In genomic region chr2:30106364-30106763, GRCm38 (mm10) we compare ENCODE assay signal across 9 mouse cellular contexts. TPM values are rescaled to one million over a fixed set of nuclear protein-coding genes. Genes with fewer than 3 reads are reported as not detected.
DNase-seq lines count a peak whose midpoint lies in the region; ATAC-seq lines count a peak whose summit lies in the region.
"Had no signal": no experiment of that assay in that cellular context is flagged by ENCODE, and none has a peak within 500 bp of the region (broad histone marks: within the 10 kb centered on the region; RNA-seq: fewer than 3 reads in every experiment).

No protein-coding gene starts in this region.

- H3K36me3 ChIP-seq in forebrain, embryonic 10.5 days (replicated peaks), result peaks cover 81% of the 10 kb centered on the region
- peaks cover 30% of the 10 kb centered on the region for H3K36me3 ChIP-seq in forebrain, embryonic 16.5 days (ENCODE audit: control insufficient read depth, insufficient read depth)
- H3K36me3 ChIP-seq in midbrain, embryonic 10.5 days, result peaks cover 88% of the 10 kb centered on the region
- peaks cover 84% of the 10 kb centered on the region for H3K36me3 ChIP-seq in midbrain, embryonic 15.5 days (replicated peaks)

- no peaks in the 10 kb centered on the region for H3K27me3 ChIP-seq in forebrain, embryonic 10.5 days (ENCODE audit: poor library complexity, severe bottlenecking)
- H3K27me3 ChIP-seq in forebrain, embryonic 16.5 days (replicated peaks; ENCODE audit: control insufficient read depth, insufficient read depth, low read length), result no peaks in the 10 kb centered on the region
- H3K27me3 ChIP-seq in midbrain, embryonic 10.5 days (ENCODE audit: low read depth, poor library complexity, severe bottlenecking), result no peaks in the 10 kb centered on the region
- H3K27me3 ChIP-seq in midbrain, embryonic 15.5 days (replicated peaks), result no peaks in the 10 kb centered on the region
- H3K27me3 ChIP-seq: limb, embryonic 13.5 days had no signal

- ATAC-seq in forebrain, embryonic 16.5 days, result no peak
- no peak for ATAC-seq in midbrain, embryonic 15.5 days (replicated peaks)

- H3K9ac ChIP-seq in forebrain, embryonic 16.5 days (replicated peaks; ENCODE audit: low read depth, low read length), result no peak overlapping the region
- no peak overlapping the region for H3K9ac ChIP-seq in midbrain, embryonic 15.5 days
- H3K9ac ChIP-seq: limb, embryonic 13.5 days had no signal

- no peak overlapping the region for H3K27ac ChIP-seq in forebrain, embryonic 10.5 days
- H3K27ac ChIP-seq in forebrain, embryonic 16.5 days (ENCODE audit: low read length), result no peak overlapping the region
- no peak overlapping the region for H3K27ac ChIP-seq in midbrain, embryonic 10.5 days (replicated peaks)
- no peak overlapping the region for H3K27ac ChIP-seq in midbrain, embryonic 15.5 days
- H3K27ac ChIP-seq: limb, embryonic 13.5 days had no signal

- no peak overlapping the region for H3K4me2 ChIP-seq in forebrain, embryonic 16.5 days (ENCODE audit: low read length)
- H3K4me2 ChIP-seq in midbrain, embryonic 15.5 days, result no peak overlapping the region
- H3K4me2 ChIP-seq: limb, embryonic 13.5 days had no signal

- peak; percentile 54 for DNase-seq in forebrain, embryonic 10.5 days (ENCODE audit: extremely low spot score, low spot score)
- DNase-seq in midbrain, embryonic 10.5 days (ENCODE audit: low spot score), result peak; percentile 44
- peak; percentile 80 for DNase-seq in ZHBTc4 (ENCODE audit: low read depth, low spot score)
- DNase-seq in forelimb bud, embryonic 11.5 days (ENCODE audit: low read depth, low spot score), result peak; percentile 31
- DNase-seq in lung, postnatal 10 days, result peak; percentile 64
- peak; percentile 75 for DNase-seq in thymus, postnatal 14 days

- H3K4me3 ChIP-seq in forebrain, embryonic 10.5 days, result no peak overlapping the region
- H3K4me3 ChIP-seq in forebrain, embryonic 16.5 days (replicated peaks; ENCODE audit: low read length), result no peak overlapping the region
- H3K4me3 ChIP-seq in midbrain, embryonic 10.5 days, result no peak overlapping the region
- no peak overlapping the region for H3K4me3 ChIP-seq in midbrain, embryonic 15.5 days
- H3K4me3 ChIP-seq: limb, embryonic 13.5 days had no signal

- no peaks in the 10 kb centered on the region for H3K4me1 ChIP-seq in forebrain, embryonic 10.5 days
- H3K4me1 ChIP-seq in forebrain, embryonic 16.5 days (replicated peaks; ENCODE audit: control insufficient read depth, insufficient read depth, low read length), result no peaks in the 10 kb centered on the region
- H3K4me1 ChIP-seq in midbrain, embryonic 10.5 days, result no peaks in the 10 kb centered on the region
- H3K4me1 ChIP-seq in midbrain, embryonic 15.5 days, result no peaks in the 10 kb centered on the region
- H3K4me1 ChIP-seq: limb, embryonic 13.5 days had no signal

- H3K9me3 ChIP-seq in forebrain, embryonic 10.5 days, result no peaks in the 10 kb centered on the region
- no peaks in the 10 kb centered on the region for H3K9me3 ChIP-seq in forebrain, embryonic 16.5 days (ENCODE audit: control insufficient read depth, low read length)
- H3K9me3 ChIP-seq in midbrain, embryonic 10.5 days (replicated peaks), result no peaks in the 10 kb centered on the region
- H3K9me3 ChIP-seq in midbrain, embryonic 15.5 days, result no peaks in the 10 kb centered on the region
- H3K9me3 ChIP-seq: limb, embryonic 13.5 days had no signal

RNA-seq across cellular contexts. Expression of gene Zdhhc12, which starts 12.9 kb away (rescaled TPM):
- polyA plus RNA-seq in forebrain, embryonic 10.5 days (2016; fragmentation: Nextera tagmentation; extraction: Ambion mirVana), result 34.2 and 35.4 TPM in 2 replicates
- polyA plus RNA-seq in forebrain, embryonic 16.5 days (2015; fragmentation: Nextera tagmentation; extraction: Ambion mirVana), result 17.8 and 19.0 TPM in 2 replicates
- 36.8 and 41.9 TPM in 2 replicates for polyA plus RNA-seq in midbrain, embryonic 10.5 days (2016; fragmentation: Nextera tagmentation; extraction: Ambion mirVana)
- 20.5 and 21.0 TPM in 2 replicates for polyA plus RNA-seq in midbrain, embryonic 15.5 days (2015; fragmentation: Nextera tagmentation; extraction: Ambion mirVana)

RNA-seq across cellular contexts. Expression of gene Zer1, which starts 18.0 kb away (rescaled TPM):
- 6.3 and 6.6 TPM in 2 replicates for polyA plus RNA-seq in forebrain, embryonic 10.5 days (2016; fragmentation: Nextera tagmentation; extraction: Ambion mirVana)
- polyA plus RNA-seq in forebrain, embryonic 16.5 days (2015; fragmentation: Nextera tagmentation; extraction: Ambion mirVana), result 10.9 and 16.5 TPM in 2 replicates
- 6.0 and 8.3 TPM in 2 replicates for polyA plus RNA-seq in midbrain, embryonic 10.5 days (2016; fragmentation: Nextera tagmentation; extraction: Ambion mirVana)
- 16.5 and 17.7 TPM in 2 replicates for polyA plus RNA-seq in midbrain, embryonic 15.5 days (2015; fragmentation: Nextera tagmentation; extraction: Ambion mirVana)

RNA-seq across cellular contexts. Expression of gene Tbc1d13, which starts 27.2 kb away (rescaled TPM):
- 7.8 and 8.6 TPM in 2 replicates for polyA plus RNA-seq in forebrain, embryonic 10.5 days (2016; fragmentation: Nextera tagmentation; extraction: Ambion mirVana)
- polyA plus RNA-seq in forebrain, embryonic 16.5 days (2015; fragmentation: Nextera tagmentation; extraction: Ambion mirVana), result 10.5 and 12.7 TPM in 2 replicates
- polyA plus RNA-seq in midbrain, embryonic 10.5 days (2016; fragmentation: Nextera tagmentation; extraction: Ambion mirVana), result 6.0 and 6.3 TPM in 2 replicates
- 12.3 and 13.7 TPM in 2 replicates for polyA plus RNA-seq in midbrain, embryonic 15.5 days (2015; fragmentation: Nextera tagmentation; extraction: Ambion mirVana)

RNA-seq across cellular contexts. Expression of gene Pkn3, which starts 28.9 kb away (rescaled TPM):
- polyA plus RNA-seq in forebrain, embryonic 10.5 days (2016; fragmentation: Nextera tagmentation; extraction: Ambion mirVana), result 12.4 and 13.1 TPM in 2 replicates
- polyA plus RNA-seq in forebrain, embryonic 16.5 days (2015; fragmentation: Nextera tagmentation; extraction: Ambion mirVana), result 2.6 and 3.4 TPM in 2 replicates
- polyA plus RNA-seq in midbrain, embryonic 10.5 days (2016; fragmentation: Nextera tagmentation; extraction: Ambion mirVana), result 12.1 and 13.5 TPM in 2 replicates
- 1.8 and 1.9 TPM in 2 replicates for polyA plus RNA-seq in midbrain, embryonic 15.5 days (2015; fragmentation: Nextera tagmentation; extraction: Ambion mirVana)

RNA-seq across cellular contexts. Expression of gene Set, which starts 49.2 kb away (rescaled TPM):
- 944 and 983 TPM in 2 replicates for polyA plus RNA-seq in forebrain, embryonic 10.5 days (2016; fragmentation: Nextera tagmentation; extraction: Ambion mirVana)
- polyA plus RNA-seq in forebrain, embryonic 16.5 days (2015; fragmentation: Nextera tagmentation; extraction: Ambion mirVana), result 407 and 435 TPM in 2 replicates
- polyA plus RNA-seq in midbrain, embryonic 10.5 days (2016; fragmentation: Nextera tagmentation; extraction: Ambion mirVana), result 777 and 858 TPM in 2 replicates
- 338 and 355 TPM in 2 replicates for polyA plus RNA-seq in midbrain, embryonic 15.5 days (2015; fragmentation: Nextera tagmentation; extraction: Ambion mirVana)
